Mouse (Mus musculus): ENCODE measurements around the gene Cwc22.

Cwc22 gene

DNA sequence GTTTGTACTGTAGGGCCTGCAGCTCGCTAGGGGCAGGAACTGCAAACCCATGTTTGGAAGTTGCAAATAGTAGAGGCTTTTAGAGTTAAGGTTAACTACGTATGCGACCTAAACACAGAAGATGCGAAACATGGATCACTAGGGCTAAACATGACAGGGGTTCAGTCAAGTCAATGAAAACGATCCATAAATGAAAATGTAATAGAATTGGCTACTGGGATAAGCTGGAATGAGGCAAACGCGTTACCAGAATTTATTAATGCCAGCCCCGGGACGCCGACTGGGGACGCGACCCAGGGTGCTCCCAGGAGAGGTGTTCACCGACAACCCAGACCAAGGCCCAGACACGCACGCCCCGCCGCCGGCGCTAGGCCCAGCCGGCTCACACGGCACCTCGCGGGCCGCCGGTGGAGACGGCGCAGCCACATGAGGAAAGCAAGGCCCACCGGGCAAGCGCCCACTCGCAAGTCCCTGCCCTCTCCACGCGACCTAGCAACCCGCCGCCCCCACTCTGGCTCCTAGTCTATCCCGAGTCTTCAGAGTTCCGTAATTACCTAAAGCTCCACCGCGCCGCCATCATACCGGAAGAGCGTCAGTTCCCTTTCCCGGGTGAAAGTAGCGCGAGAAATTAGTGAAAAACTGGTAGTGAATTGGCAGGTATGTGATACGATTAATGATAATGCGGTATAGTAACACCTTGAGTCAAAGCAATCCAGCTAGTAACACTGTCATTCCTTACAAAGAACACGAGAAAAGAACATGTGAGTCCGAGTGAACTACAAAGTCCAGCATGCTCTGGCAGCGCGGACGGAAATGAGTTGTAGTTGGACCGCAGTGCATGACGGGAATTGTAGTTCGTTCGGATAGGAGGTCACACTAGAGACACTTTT, at the start of gene Cwc22:
TSS of gene Cwc22 (minus strand) at position 780 of the 890 bp plus-strand sequence.
- DNase-seq (ENCODE audit: low spot score) = peak; percentile 92

DNA sequence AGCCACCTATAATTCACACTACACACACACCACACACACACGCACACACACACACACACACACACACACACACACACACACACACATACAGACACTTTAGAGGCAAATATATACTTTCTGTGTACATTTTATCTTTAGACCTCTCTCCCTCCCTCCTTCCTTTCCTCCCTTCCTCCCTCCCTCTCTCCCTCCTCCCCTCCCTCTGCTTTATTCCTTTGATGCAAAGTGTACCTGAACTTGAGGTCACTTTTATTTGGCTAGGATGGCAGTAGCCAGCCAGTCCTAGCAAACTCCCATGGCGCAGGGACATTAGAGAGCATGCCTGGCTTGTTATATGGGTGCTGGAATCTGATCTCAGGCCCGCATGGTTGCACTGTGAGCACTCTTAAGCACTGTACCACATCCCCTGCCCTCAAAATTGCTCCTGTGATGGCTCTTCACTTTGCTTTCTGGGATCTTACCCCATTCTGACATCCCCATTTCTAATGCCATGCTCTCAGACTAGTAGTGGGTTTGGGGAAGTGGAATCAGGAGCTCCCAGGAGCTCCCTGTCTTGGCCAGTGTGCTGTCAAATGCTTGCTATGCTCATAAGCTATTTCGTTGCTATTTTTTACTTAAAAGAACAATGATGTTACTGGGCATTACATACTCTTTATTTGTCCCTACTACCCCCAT, 47.7 kb upstream of the Cwc22 start:
- DNase-seq (ENCODE audit: low spot score) = no peak

DNA sequence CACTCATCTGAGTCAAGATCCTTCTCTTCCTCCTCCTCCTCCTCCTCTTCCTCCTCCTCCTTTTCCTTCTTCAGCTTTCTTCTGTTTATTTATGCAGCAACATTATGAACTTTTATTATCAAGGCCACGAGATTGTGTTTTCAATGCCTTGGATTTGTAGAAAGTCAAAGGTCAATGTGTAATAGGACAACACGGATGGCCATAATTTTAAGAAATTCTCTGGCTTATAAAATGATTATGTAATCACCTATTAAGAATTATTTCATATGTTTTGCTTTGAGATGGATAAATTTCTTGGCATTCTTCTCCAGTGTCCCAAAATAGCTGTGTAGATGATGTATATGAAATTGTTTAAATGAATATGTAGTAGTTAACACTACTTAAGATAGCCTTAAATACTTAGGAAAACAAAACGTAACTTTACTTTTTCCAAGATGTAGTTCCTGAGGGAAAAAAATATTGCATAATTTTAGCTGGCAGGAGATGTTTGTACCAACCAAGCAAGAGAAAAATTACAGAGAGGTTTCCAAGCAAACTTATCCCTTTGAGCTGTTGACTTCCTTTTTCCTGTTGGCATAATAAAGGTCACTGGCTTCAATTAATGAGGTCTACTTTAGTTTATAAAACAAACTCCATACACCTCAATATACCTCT, 46.9 kb upstream of the Cwc22 start:
- no peak for DNase-seq (ENCODE audit: low spot score)

DNA sequence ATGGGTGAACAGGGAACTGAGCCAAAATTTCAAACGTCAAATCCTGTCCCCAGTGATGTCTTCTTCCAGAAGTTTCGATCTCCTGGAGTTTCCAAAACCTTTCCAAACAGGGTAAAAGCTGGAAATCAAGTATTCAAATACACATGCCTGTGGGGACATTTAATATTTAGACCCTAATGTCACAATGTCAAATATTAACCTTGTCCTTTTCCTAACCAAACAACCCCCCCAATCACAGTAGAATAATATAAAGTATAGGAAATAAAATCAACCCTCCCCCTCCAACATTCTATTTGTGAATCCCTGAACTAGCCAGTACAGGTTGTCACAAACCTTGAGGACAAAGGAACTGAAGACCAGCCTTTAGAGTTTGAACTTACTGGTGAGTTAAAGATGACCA, 44.6 kb upstream of the Cwc22 start:
- no peak for DNase-seq (ENCODE audit: low spot score)

DNA sequence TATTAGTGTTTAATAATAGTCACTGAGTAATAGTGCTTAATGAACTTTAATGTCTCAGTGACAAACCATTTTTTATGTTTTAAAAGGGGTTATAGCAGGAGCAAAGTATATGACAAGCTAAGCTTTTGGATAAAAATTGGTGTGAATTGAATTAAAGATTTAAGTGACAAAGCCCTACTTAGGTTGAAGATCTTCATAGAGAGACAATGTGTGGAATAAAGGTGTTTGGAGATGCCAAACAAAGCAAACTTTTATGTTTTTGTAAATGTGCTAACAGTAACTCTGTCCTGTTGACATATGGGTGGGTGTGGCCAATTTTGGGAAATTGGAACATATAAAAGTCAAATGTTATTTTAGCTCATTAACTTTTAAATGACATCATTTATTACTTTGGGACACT, 43.9 kb upstream of the Cwc22 start:
- no peak for DNase-seq (ENCODE audit: low spot score)

DNA sequence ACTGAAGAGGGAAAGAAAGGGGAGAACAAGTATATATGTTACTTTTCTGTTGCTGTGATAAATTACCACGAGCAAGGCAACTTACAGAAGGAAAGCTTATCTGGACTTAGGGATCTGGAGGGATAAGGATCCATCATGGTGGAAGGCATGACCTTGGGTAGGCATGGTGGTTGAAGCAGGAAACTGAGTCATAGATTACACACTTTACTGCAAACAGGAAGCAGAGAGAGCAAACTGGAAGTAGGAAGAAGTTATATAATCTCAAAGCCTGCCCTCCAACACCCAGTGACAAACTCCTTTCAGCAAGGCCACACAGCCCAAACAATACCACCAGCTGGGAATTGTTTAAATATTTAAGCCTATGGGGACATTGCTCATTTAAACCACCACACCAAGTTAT, 43.2 kb upstream of the Cwc22 start:
- DNase-seq (ENCODE audit: low spot score) = no peak

DNA sequence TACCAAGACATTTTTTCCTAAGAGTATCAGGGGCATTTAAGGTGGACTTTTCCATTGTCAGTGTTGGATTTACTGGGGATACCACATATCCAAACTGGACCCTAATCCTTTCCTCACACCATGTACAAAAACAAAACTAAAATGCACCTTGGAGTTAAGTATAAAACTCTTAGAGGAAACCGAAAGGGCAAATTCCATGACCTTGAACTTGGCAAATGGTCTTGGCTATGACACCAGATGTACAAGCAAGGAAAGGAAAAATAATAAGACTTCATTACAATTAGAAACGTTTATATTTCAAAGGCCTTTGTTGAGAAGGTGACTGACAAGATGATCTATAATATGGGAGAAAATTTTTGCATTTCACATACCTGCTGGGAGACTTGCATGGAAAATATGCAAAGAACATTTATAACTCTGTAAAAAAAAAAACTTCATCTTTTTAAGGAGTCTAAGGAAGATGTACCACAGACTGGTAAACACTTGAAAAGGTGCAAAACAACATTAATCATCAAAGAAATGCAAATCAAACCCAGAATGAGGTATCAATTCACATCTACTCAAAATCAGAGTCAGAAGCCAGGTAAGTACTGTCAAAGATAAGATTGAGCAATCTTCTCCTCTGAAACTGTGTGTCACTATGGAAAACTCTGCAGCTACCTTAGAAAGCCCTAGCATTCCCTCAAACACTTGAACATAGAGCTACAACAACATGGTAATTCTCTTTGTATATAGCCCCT, 40.0 kb upstream of the Cwc22 start:
- DNase-seq (ENCODE audit: low spot score) = no peak

DNA sequence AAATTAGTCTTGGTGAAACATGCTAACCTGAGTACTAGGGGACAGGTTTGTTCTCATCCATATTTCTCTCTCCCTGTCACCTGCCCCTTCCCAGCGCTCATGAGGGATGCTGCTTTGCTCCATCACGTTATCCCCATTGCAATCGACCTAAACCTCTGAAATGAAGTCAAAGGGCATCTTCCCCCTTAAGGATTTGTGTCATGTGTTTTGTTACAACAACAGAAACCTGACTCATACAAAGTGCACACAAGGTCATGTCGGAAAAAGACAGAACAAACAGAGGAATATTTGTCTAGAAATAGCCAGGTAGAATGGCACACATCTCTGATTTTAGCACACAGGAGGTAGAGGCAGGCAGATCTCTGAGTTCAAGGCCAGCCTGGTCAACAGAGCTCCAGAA, 38.0 kb upstream of the Cwc22 start:
- DNase-seq (ENCODE audit: low spot score) = no peak

DNA sequence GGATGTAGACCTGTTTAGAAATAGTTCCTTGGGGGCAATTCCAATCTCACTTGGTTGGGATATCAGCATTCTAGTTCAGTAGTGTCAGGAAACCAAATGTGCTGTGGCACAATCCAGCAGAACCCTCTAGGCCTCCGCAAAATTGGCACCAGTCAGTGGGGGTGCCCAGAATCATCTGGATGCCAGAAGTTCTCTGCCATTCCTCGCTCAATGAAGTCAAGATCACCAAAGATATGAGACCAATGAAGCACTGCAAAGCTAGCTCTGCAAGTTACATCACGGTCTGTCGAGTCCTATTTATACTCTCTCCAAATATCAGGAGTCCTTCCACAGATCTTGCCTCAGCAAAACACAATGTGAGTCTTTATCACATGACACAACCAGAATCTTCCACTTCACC, 35.7 kb upstream of the Cwc22 start:
- no peak for DNase-seq (ENCODE audit: low spot score)

DNA sequence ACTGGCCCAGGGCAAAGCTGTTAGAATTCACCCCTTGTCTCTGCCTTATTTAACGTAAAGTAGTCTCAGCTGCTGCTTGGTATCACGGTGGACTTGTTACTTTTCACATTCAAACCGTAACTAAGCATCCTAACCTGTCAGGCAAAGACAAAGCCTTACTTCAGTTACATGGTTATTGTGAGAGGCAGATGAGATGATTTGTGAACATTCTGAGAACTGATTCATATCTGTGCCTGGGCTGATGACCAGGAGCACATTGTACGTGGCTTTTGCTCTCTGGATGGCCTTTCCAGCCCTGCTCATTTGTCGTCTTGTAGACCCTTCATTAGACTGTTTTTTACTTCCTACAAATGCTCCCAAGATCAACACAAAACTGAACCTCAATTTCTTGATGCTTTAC, 34.5 kb upstream of the Cwc22 start:
- no peak for DNase-seq (ENCODE audit: low spot score)

DNA sequence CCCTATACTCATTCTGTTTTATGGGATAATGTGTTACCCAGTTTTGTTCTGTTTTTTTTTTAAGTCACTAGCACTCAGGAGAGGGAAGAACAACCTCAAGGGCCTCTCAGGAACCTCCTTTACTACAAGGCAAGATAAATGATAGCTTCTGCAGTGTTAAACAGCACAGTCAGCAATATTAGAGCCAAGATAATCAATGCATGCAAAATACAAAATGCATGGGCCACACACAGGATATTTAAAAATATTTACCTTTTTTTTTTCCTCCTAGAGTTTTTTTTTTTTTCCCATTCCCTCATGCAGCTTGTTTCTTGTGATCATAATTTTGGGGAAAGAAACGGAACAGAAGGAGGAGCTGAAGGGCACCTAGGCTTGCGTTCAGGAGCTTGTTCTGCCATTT, 33.3 kb upstream of the Cwc22 start:
- no peak for DNase-seq (ENCODE audit: low spot score)

DNA sequence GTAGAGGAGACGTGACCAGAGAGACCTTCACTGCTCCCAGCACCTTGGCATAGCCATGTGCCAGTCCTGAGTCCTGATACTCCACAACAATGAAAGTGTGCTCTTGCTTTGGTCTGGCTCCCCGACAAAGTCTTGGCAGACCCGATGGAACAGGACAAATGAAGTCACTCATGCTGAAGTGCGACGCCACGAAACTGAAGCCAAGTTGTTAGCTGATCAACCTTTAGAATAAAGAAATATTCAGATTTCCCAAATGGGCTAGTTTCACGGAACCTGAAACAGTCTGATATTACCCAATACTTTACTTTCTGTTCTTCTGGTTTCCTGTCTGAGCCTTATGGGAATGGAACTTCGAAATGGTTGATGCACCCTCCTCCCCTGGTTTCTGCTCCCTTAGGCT, 32.9 kb upstream of the Cwc22 start:
- DNase-seq (ENCODE audit: low spot score) = no peak

DNA sequence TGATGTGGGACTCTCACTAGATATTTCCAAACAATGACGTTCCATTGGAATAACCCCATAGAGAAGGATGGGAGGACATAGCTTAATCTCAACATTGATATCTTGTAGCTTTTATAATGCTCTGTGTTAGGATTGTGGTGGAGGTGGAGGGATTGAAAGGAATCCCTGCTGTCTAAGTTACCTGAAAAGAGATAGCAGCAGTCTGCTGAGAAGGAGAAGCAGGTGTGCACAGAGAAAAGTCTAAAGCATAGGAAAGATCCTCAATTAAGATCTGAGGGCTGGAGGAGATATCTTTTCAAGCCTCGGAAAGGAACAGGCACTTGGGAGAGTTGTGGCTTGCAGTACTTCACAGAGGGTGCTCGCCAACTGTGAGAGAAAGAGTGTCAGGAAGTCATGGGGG, 32.1 kb upstream of the Cwc22 start:
- DNase-seq (ENCODE audit: low spot score) = no peak

DNA sequence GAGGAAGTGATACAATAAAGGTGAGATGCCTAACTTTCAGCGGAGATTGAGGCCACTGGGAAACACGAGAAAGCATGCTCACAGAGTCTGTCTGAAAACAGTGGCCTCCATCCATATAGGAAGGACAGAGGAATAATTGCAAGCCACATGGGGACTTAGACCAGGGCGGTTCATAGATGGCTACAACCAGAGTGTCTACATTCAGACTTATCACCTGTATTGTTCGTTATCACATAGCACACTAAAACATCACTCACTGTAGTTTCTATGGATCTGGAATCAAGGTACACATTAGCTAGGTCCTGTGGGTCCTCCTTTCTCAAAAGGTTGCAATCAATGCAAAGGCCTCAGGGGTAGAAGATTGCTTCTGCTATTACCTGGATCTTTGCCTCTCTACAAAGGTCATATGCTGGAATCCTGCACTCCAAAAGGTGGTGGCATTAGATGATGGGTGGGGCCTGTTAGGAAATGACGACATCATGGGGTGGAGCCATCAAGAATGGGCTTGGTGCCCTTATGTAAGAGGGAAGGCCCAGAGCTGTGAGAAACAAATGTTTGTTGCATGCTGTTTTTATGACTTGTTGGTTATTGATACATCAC, 30.2 kb upstream of the Cwc22 start:
- no peak for DNase-seq (ENCODE audit: low spot score)

DNA sequence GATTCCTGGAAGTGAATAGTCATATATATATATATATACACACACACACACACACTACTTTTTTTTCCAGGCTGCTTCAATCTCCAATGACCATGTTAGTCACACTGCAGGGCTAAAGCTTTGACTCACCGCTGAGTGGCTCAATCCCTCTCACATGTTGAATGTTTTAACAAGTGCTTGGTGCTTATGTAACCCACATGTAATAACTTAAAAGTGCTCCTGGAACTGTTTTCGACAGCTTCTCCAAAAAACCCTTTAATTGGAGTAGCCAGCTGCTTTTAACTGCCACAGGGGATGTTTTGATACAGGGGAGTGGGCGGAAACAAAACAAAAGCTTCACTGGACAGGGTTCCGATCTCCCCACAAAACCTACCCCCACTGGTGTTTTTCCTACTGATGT, 29.4 kb upstream of the Cwc22 start:
- DNase-seq (ENCODE audit: low spot score) = no peak

DNA sequence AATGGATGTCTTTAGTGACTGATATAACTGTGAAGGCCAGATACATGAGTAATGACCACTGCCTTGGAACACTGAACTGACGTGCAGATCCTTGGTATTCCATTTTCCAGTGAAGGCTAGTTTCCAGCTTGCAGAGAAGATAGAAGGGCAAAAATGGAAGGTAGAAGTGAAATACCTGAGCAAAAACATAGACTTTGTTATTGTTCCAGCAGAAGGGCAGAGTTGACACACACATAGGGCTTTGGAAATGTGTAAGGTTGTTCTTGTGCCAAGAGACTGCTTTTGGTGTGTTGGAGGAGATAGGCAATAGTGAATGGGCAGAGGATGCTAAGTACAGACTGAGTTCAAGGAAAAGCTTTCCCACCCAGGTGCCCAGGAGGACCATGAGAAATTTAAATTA, 28.8 kb upstream of the Cwc22 start:
- DNase-seq (ENCODE audit: low spot score) = no peak

DNA sequence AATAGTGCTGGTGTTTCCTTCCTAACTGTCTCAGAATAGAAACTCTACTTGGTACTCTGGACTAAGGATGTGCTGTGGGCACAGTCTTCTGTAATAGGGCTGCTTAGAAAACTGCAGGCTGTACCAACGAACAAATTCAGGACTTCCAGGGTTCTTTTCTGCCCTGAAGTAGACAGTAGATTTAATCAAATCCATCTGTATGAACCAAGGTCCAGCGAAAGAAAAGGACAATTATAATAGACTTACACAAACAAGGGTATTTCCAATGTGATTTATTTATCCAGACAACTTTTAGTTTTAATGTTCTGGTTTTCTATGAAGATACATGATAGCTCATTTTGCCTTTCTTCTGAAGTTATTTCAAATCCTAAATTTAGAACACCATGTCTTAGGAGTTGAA, 28.2 kb upstream of the Cwc22 start:
- DNase-seq (ENCODE audit: low spot score) = no peak

DNA sequence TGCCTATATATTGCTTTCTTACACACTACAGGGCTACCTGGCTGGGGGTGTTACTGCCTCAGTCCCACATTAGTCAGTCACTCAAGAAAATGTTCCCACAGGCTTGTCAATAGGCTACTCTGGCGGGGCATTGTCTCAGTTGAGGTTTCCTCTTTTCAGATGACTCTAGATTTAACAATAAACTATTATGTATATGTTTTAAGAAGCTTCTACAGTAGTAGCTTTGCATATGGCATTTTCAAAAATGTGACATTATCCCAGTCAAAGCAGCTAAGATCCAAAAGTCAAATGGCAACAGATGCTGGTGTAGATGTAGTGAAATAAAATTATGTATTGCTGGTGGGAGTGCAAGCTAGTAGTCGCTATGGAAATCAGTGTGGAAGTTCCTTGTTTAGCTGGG, 27.1 kb upstream of the Cwc22 start:
- DNase-seq (ENCODE audit: low spot score) = no peak

DNA sequence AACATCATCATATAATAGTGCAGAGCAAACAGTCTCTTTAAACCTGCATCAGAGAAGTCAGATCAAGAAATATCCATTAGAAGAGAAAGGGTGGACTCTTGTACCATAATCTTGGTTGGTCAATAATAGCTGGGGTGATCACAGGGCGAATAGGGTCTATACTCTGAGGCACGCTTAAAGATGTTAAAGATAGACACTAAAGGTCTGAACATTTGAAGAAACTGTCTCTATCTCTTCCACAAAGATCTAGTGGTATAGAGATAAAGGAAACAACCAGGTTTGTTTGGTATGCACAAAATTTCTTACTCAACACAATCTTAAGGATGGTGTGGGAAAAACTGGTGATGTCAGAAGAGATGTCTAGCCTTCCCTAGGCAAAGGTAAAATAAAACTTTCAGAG, 26.4 kb upstream of the Cwc22 start:
- DNase-seq (ENCODE audit: low spot score) = no peak

DNA sequence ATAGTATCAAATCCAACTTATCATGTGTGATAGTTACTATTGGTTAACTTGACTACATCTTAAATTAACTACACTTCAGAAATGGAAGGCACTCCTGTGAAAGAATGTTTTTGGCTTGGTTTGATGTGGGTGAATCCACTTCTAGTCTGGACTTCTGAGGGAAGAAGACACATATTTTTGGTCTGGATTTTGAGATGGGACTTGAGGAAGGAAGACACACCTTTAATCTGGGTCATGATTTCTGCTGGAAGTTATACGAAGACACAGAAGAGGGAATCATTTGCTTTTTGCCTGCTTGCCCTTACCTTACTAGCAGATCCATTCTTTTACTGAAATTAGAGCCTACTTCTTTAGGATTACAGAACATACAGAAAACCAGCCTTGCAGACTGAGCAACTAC, 25.7 kb upstream of the Cwc22 start:
- no peak for DNase-seq (ENCODE audit: low spot score)

DNA sequence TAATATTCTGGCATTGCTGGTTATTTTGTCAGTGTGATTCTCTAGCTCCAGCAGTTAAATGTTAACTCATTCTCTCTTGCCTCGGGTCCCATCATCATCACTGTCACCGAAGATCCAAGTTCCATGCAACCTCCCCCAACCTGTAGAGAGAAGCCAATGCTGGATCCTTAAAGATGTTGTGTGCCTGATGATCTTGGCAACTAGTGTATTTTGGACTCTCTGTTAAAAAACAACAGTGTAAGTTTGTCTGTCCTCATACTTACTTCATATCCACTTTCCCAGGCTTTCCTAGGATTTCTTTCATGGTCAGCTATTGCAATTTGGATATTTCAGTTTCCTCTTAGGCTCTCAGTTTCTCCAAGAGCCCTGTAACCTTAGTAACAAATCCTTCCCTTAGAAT, 25.2 kb upstream of the Cwc22 start:
- no peak for DNase-seq (ENCODE audit: low spot score)

DNA sequence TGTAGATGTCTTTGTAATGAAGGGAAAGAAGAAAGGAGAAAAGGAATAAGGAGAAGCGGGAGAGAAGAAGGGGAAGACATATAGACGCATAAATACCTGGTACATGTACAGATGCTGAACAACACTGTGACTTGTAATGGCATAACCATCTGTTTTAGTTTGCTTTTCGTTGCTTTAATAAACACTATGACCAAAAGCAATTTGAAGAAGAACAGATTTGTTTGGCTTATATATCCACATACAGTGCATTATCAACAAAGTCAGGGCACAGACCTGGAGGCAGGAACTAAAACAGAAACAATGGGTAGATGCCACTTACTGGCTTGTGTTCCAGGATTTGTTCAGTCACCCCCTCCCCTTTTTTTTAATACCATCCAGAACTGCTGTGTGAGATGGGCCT, 24.4 kb upstream of the Cwc22 start:
- no peak for DNase-seq (ENCODE audit: low spot score)
